10 mouse cellular contexts compared by ENCODE assay signal in genomic region chr10:57783289-57784130, GRCm38 (mm10). TPM values are rescaled to one million over a fixed set of nuclear protein-coding genes. Genes with fewer than 3 reads are reported as not detected.
DNase-seq lines count a peak whose midpoint lies in the region; ATAC-seq and TF ChIP-seq lines count a peak whose summit lies in the region.
"Had no signal": no experiment of that assay in that cellular context is flagged by ENCODE, and none has a peak within 500 bp of the region (broad histone marks: within the 10 kb centered on the region; RNA-seq: fewer than 3 reads in every experiment).

No protein-coding gene starts in this region.

- no peaks in the 10 kb centered on the region for H3K27me3 ChIP-seq in intestine, embryonic 15.5 days (replicated peaks)
- no peaks in the 10 kb centered on the region for H3K27me3 ChIP-seq in intestine, postnatal 0 days (replicated peaks; ENCODE audit: control insufficient read depth, insufficient read depth, low read length)
- H3K27me3 ChIP-seq in forebrain, postnatal 0 days (ENCODE audit: insufficient read depth, low read length) = no peaks in the 10 kb centered on the region
- no peaks in the 10 kb centered on the region for H3K27me3 ChIP-seq in neural tube, embryonic 11.5 days (ENCODE audit: control insufficient read depth, insufficient read depth, low read length)

- WGBS in intestine, embryonic 15.5 days = 38% methylated on average over 12 of the region's 13 CpGs
- WGBS in intestine, postnatal 0 days = 47% methylated on average over 12 of the region's 13 CpGs
- WGBS in forebrain, postnatal 0 days = 8% methylated on average over 12 of the region's 13 CpGs
- WGBS in neural tube, embryonic 11.5 days = 21% methylated on average over 13 of the region's 13 CpGs

- H3K36me3 ChIP-seq in intestine, embryonic 15.5 days = no peaks in the 10 kb centered on the region
- H3K36me3 ChIP-seq in intestine, postnatal 0 days (ENCODE audit: control insufficient read depth, insufficient read depth) = no peaks in the 10 kb centered on the region
- no peaks in the 10 kb centered on the region for H3K36me3 ChIP-seq in forebrain, postnatal 0 days (ENCODE audit: insufficient read depth)
- H3K36me3 ChIP-seq in neural tube, embryonic 11.5 days (ENCODE audit: control insufficient read depth, insufficient read depth, low read length) = no peaks in the 10 kb centered on the region

- 0 out of 2 replicates have a peak overlapping the region, but pooled peaks have one; percentile 32 for H3K27ac ChIP-seq in intestine, embryonic 15.5 days
- H3K27ac ChIP-seq in intestine, postnatal 0 days (ENCODE audit: low read depth, low read length) = no peak overlapping the region
- H3K27ac ChIP-seq in forebrain, postnatal 0 days (ENCODE audit: low read depth, low read length) = peak overlapping the region; percentile 79
- H3K27ac ChIP-seq in neural tube, embryonic 11.5 days (ENCODE audit: low read depth, low read length) = peak overlapping the region; percentile 86

- H3K4me3 ChIP-seq in intestine, embryonic 15.5 days (replicated peaks) = no peak overlapping the region
- no peak overlapping the region for H3K4me3 ChIP-seq in intestine, postnatal 0 days (ENCODE audit: low read depth, low read length)
- 0 out of 2 replicates have a peak overlapping the region, but pooled peaks have one; percentile 5 for H3K4me3 ChIP-seq in forebrain, postnatal 0 days (ENCODE audit: low read depth, low read length)
- H3K4me3 ChIP-seq in neural tube, embryonic 11.5 days (ENCODE audit: low read depth, low read length) = no peak overlapping the region

- H3K4me2 ChIP-seq in intestine, embryonic 15.5 days (replicated peaks) = no peak overlapping the region
- no peak overlapping the region for H3K4me2 ChIP-seq in intestine, postnatal 0 days (replicated peaks; ENCODE audit: low read depth)
- H3K4me2 ChIP-seq in forebrain, postnatal 0 days (ENCODE audit: low read depth) = peak overlapping the region; percentile 39
- H3K4me2 ChIP-seq in neural tube, embryonic 11.5 days (ENCODE audit: low read depth) = peak overlapping the region; percentile 42

- ATAC-seq in intestine, embryonic 15.5 days = no peak
- ATAC-seq in intestine, postnatal 0 days = no peak
- ATAC-seq in forebrain, postnatal 0 days = peak; percentile 70
- peak; percentile 67 for ATAC-seq in neural tube, embryonic 11.5 days (ENCODE audit: insufficient read depth, low FRiP score, low TSS enrichment)
- ATAC-seq: Patski had no signal

- no peaks in the 10 kb centered on the region for H3K4me1 ChIP-seq in intestine, embryonic 15.5 days (replicated peaks)
- no peaks in the 10 kb centered on the region for H3K4me1 ChIP-seq in intestine, postnatal 0 days (replicated peaks; ENCODE audit: control insufficient read depth, insufficient read depth, low read length)
- H3K4me1 ChIP-seq in forebrain, postnatal 0 days (ENCODE audit: insufficient read depth) = peaks cover 23% of the 10 kb centered on the region
- H3K4me1 ChIP-seq in neural tube, embryonic 11.5 days (ENCODE audit: control insufficient read depth, insufficient read depth, low read length) = peaks cover 9% of the 10 kb centered on the region; the same call in 1 of the 2 replicates

- peak; percentile 60 for DNase-seq in forebrain, postnatal 0 days
- DNase-seq in layer of hippocampus, postnatal 10 days (ENCODE audit: low spot score in 2 of 2) = peak; percentile 36 to 39
- peak; percentile 35 for DNase-seq in neural tube, embryonic 11.5 days (ENCODE audit: low spot score)
- DNase-seq in ovary, postnatal 14 days (ENCODE audit: low spot score) = no peak
- no peak for DNase-seq in retina, postnatal 1 day
- no peak for DNase-seq in urinary bladder, postnatal 25 days (ENCODE audit: low spot score)

- H3K9me3 ChIP-seq in intestine, embryonic 15.5 days = no peaks in the 10 kb centered on the region
- no peaks in the 10 kb centered on the region for H3K9me3 ChIP-seq in intestine, postnatal 0 days (ENCODE audit: control insufficient read depth)
- no peaks in the 10 kb centered on the region for H3K9me3 ChIP-seq in forebrain, postnatal 0 days (ENCODE audit: low read length)
- H3K9me3 ChIP-seq in neural tube, embryonic 11.5 days (ENCODE audit: control insufficient read depth, low read length) = no peaks in the 10 kb centered on the region

- no peak for TF ChIP-seq CTCF in intestine, postnatal 0 days (IDR thresholded peaks at IDR 0.05; ENCODE audit: low read depth)
- no peak for TF ChIP-seq CTCF in forebrain, postnatal 0 days (IDR thresholded peaks at IDR 0.05; ENCODE audit: low read depth)

- H3K9ac ChIP-seq in intestine, embryonic 15.5 days = no peak overlapping the region
- no peak overlapping the region for H3K9ac ChIP-seq in intestine, postnatal 0 days (ENCODE audit: low read depth, low read length)
- H3K9ac ChIP-seq in forebrain, postnatal 0 days = peak overlapping the region; percentile 19
- H3K9ac ChIP-seq in neural tube, embryonic 11.5 days (ENCODE audit: low read length) = peak overlapping the region; percentile 3; the same call in 1 of the 2 replicates

RNA-seq across cellular contexts. Expression of gene Fabp7, which starts 1.2 kb away (rescaled TPM):
- polyA plus RNA-seq in intestine, embryonic 15.5 days (2015; fragmentation: Nextera tagmentation; extraction: Ambion mirVana) = 44.7 and 54.5 TPM in 2 replicates
- 27.7 and 29.6 TPM in 2 replicates for polyA plus RNA-seq in intestine, postnatal 0 days (2015; fragmentation: Nextera tagmentation; extraction: Ambion mirVana)
- 1,177 and 1,333 TPM in 2 replicates for total RNA-seq in forebrain, postnatal 0 days (2014; rRNA removed)
- polyA plus RNA-seq in forebrain, postnatal 0 days (2015; fragmentation: Nextera tagmentation; extraction: Ambion mirVana) = 2,604 and 2,926 TPM in 2 replicates
- total RNA-seq in layer of hippocampus, postnatal 10 days (2021) = 100 to 1,000 TPM; 606 to 635 TPM
- 933 and 940 TPM in 2 replicates for polyA plus RNA-seq in neural tube, embryonic 11.5 days (2014; fragmentation: Nextera tagmentation; extraction: Ambion mirVana)
- total RNA-seq: megakaryocyte-erythroid progenitor cell, adult 5-6 weeks had no signal

RNA-seq across cellular contexts. Expression of gene Smpdl3a, which starts 10.6 kb away (rescaled TPM):
- 54.1 and 57.4 TPM in 2 replicates for polyA plus RNA-seq in intestine, embryonic 15.5 days (2015; fragmentation: Nextera tagmentation; extraction: Ambion mirVana)
- polyA plus RNA-seq in intestine, postnatal 0 days (2015; fragmentation: Nextera tagmentation; extraction: Ambion mirVana) = 209 and 216 TPM in 2 replicates
- total RNA-seq in forebrain, postnatal 0 days (2014; rRNA removed) = 31.0 and 32.5 TPM in 2 replicates
- polyA plus RNA-seq in forebrain, postnatal 0 days (2015; fragmentation: Nextera tagmentation; extraction: Ambion mirVana) = 37.0 and 38.6 TPM in 2 replicates
- total RNA-seq in layer of hippocampus, postnatal 10 days (2021) = 10 to 100 TPM; 25.6 to 27.4 TPM
- polyA plus RNA-seq in neural tube, embryonic 11.5 days (2014; fragmentation: Nextera tagmentation; extraction: Ambion mirVana) = 14.0 and 14.3 TPM in 2 replicates

Comparison
In these comparisons a context has a peak if more than half of its experiments do, and no peak if none do; other contexts are left out.
1. ATAC-seq: peak in forebrain, postnatal 0 days (single experiment) and neural tube, embryonic 11.5 days (single experiment); none in intestine, embryonic 15.5 days (single experiment) and intestine, postnatal 0 days (single experiment).
2. H3K4me2 ChIP-seq: peak in forebrain, postnatal 0 days (single experiment) and neural tube, embryonic 11.5 days (single experiment); none in intestine, embryonic 15.5 days (single experiment) and intestine, postnatal 0 days (single experiment).
3. H3K9ac ChIP-seq: peak in forebrain, postnatal 0 days (single experiment) and neural tube, embryonic 11.5 days (single experiment); none in intestine, embryonic 15.5 days (single experiment) and intestine, postnatal 0 days (single experiment).
4. DNase-seq: peak in forebrain, postnatal 0 days (single experiment), layer of hippocampus, postnatal 10 days (2 of 2) and neural tube, embryonic 11.5 days (single experiment); none in ovary, postnatal 14 days (single experiment), retina, postnatal 1 day (single experiment) and urinary bladder, postnatal 25 days (single experiment).
5. RNA of gene Fabp7, which starts 1.2 kb away (polyA plus RNA-seq): 2,604 to 2,926 TPM in forebrain, postnatal 0 days and 933 to 940 TPM in neural tube, embryonic 11.5 days; 44.7 to 54.5 TPM in intestine, embryonic 15.5 days and 27.7 to 29.6 TPM in intestine, postnatal 0 days; every median in the first group is over 10 times any median in the second.